Mouse (Mus musculus): Measurements from ENCODE around the gene Gm5797.
"Not testable (repeated sequence)": the region's sequence is repeated elsewhere in the genome, so short reads cannot be mapped to it uniquely, and the experiment has no call there.

The Gm5797 gene

GRCm38 (mm10) chr14:7332295-7332694 lies at the start of gene Gm5797:
TSS of gene Gm5797 (minus strand) at chr14:7332395.
- not testable (repeated sequence) for DNase-seq

GRCm38 (mm10) chr14:7365034-7365433 lies 32.8 kb upstream of the Gm5797 start, which contains the start of gene Gm8374:
TSS of gene Gm8374 (minus strand) at chr14:7365134.
- DNase-seq = not testable (repeated sequence)

- not testable (repeated sequence) for DNase-seq
These were observed 17.1 kb downstream of the Gm5797 start for GRCm38 (mm10) chr14:7315093-7315492.

GRCm38 (mm10) chr14:7314661-7315060 lies 17.5 kb downstream of the Gm5797 start, which contains the start of gene Gm3739:
TSS of gene Gm3739 (minus strand) at chr14:7315049.
- DNase-seq = not testable (repeated sequence)
